Mouse (Mus musculus) T-helper 2 cell (primary cell): ENCODE measurements around the gene Sirt1.
"Not testable (repeated sequence)": the region's sequence is repeated elsewhere in the genome, so short reads cannot be mapped to it uniquely, and the experiment has no call there.

Experiments
- in situ Hi-C: fragments of 300-600 bp; cut with MboI, MseI; formaldehyde crosslinking; loops from one replicate; pipeline ENCODE4 v1.15.1; 2025; ENCODE audit warnings: high pct_unique_total_duplicates

Gene Sirt1

GRCm38 (mm10) chr10:63386991-63387390, 5.5 kb upstream of the Sirt1 start:
- in situ Hi-C loops = no loop called here

- in situ Hi-C loops = no loop called here
Measured at GRCm38 (mm10) chr10:63386444-63386843, 4.9 kb upstream of the Sirt1 start.

DNA sequence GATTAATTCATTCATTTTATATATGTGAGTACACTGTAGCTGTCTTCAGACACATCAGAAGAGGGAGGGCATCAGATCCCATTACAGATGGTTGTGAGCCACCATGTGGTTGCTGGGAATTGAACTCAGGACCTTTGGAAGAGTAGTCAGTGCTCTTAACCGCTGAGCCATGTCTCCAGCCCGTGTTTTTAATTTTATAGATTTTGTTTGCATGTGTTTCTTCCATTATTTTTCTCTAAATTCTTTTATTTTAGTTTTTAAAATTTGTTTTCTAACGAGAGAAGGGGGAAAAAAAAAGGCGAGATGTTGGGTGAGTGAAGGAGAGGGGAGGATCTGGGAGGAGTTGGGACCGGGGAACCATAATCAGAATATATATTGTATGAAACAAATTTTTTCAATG, 4.4 kb upstream of the Sirt1 start:
- in situ Hi-C loops = not testable (repeated sequence)

GRCm38 (mm10) chr10:63382372-63383279, 1.1 kb upstream of the Sirt1 start, which contains the start of gene Dnajc12:
Gene Dnajc12, plus strand, starts transcription at chr10:63382443.
- in situ Hi-C loops = no loop called here

DNA sequence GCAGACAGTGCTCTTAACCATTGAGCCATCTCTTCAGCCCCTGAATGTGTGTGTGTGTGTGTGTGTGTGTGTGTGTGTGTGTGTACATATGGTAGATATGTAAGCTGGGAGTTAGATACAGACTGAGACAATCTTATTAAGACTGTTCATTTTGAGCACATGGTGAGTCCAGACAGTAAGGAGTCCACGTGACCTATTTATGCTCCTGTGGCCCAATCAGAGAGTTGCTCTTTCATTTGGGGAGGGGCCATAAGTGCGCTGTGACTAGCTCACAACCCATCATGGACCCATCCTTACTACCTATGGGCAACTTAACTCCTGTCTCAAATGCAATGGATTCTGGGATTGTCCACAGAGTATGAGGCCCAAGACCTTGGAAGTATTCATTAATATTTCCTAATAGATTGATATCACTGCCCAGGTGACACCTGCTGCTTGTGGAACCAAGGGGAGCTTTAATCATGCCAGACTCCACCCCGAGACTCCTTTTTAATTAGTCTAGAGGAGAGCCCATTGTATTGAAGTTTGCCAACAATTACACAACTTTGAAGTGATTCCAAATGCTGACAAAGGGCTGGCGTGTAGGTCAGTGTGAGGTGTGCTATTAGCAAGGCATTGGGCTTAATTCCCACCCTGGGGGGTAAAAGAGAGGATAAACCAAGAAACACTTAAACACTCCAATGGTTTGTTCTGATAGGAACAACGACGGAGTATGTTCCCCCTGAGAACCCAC, 2.4 kb downstream of the Sirt1 start:
- in situ Hi-C loops = loop anchor here (5.0 to 10.0 kb wide), 3 partner anchors 37 to 224 kb away; no protein-coding TSS in a partner anchor

- in situ Hi-C loops = loop anchor here (5.0 to 10.0 kb wide), 3 partner anchors 35 to 223 kb away; no protein-coding TSS in a partner anchor
Measured at GRCm38 (mm10) chr10:63377468-63377867, 4.0 kb downstream of the Sirt1 start.

GRCm38 (mm10) chr10:63376303-63376702, 5.2 kb downstream of the Sirt1 start:
- in situ Hi-C loops = loop anchor here (5.0 to 10.0 kb wide), 3 partner anchors 34 to 222 kb away; no protein-coding TSS in a partner anchor

- in situ Hi-C loops = no loop called here
Measured at GRCm38 (mm10) chr10:63368041-63368440, 13.5 kb downstream of the Sirt1 start.

- in situ Hi-C loops = no loop called here
Measured at GRCm38 (mm10) chr10:63367386-63367785, 14.1 kb downstream of the Sirt1 start.

- in situ Hi-C loops = no loop called here
Measured at GRCm38 (mm10) chr10:63365918-63366455, 15.5 kb downstream of the Sirt1 start.

DNA sequence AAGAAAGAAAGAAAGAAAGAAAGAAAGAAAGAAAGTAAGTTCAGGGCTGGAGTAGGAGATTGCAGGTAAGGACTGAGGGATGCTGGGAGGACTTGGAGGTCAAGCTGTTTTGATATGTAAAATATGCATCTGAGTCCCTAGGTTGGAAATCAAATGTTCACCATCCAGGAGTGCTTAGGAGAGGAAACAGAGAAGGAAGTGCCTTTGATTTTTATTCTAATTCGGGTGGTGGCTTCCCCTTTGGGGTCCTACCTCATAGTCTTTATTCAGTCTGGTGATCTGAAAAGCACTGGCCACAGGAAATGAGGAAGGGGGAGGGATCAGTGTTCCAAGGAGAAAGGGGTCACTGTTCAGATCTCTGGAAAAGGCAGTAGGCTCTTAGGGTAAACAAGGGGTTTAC, 21.0 kb downstream of the Sirt1 start:
- in situ Hi-C loops = no loop called here

- in situ Hi-C loops = no loop called here
Measured at GRCm38 (mm10) chr10:63352111-63352510, 29.4 kb downstream of the Sirt1 start.

DNA sequence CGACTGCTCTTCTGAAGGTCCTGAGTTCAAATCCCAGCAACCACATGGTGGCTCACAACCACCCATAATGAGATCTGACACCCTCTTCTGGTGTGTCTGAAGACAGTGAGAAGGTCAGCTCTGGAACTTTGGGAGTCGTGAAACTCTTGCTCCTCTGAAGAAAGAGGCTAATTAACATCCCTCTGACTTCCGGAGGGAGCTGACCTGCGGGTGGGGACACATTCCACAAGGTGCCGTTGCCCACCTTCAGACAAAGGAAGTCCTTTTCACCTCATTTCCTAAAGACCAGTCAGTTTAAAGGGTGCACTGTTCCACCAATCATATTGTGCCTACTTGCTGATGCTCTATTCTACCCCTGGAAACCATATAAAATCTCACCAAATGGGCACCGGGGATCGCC, 30.4 kb downstream of the Sirt1 start:
- in situ Hi-C loops = not testable (repeated sequence)

GRCm38 (mm10) chr10:63350666-63351065, 30.8 kb downstream of the Sirt1 start:
- in situ Hi-C loops = no loop called here

DNA sequence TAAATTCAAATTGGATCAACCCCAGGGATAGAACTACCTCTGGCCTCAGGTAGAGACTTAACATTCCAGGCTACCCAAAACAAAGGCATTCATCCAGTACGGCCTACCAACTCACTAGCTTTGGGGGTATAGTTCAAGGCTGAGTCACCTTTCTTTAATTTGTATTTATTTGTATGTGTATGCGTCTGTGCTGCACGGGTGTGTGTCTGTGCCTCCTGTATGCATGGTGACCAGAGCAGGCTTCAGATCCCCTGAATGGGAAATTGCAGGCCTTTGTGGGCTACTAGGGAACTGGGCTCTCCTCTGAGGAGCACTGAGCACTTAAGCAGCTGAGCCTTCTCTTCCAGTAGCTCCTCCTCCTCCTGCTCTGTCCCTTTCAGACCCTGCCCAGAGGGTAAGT, 33.2 kb downstream of the Sirt1 start:
- in situ Hi-C loops = no loop called here

DNA sequence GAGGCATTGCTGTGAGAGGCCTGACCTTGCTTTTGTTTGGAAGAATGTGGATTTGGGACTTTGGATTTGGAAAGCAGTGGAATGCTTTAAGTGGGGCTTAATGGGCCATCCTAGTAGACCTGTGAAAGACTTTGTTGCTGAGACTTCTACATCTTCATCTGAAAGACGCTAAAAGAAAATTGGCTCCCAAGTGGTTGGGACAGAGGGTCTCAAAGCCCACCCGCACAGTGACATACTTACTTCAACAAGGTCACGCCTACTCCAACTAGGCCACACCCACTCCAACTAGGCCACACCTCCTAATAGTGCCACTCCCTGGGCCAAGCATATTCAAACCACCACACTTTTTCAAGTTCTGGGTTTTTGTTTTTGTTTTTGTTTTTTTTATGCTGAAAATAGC, 36.8 kb downstream of the Sirt1 start:
- in situ Hi-C loops = loop anchor here (5.0 kb wide), 1 partner anchor 33 kb away; no protein-coding TSS in a partner anchor

GRCm38 (mm10) chr10:63341351-63341750, 40.2 kb downstream of the Sirt1 start:
- in situ Hi-C loops = loop anchor here (5.0 kb wide), 1 partner anchor 36 kb away; no protein-coding TSS in a partner anchor

- in situ Hi-C loops = no loop called here
Measured at GRCm38 (mm10) chr10:63338914-63339643, 42.4 kb downstream of the Sirt1 start.

DNA sequence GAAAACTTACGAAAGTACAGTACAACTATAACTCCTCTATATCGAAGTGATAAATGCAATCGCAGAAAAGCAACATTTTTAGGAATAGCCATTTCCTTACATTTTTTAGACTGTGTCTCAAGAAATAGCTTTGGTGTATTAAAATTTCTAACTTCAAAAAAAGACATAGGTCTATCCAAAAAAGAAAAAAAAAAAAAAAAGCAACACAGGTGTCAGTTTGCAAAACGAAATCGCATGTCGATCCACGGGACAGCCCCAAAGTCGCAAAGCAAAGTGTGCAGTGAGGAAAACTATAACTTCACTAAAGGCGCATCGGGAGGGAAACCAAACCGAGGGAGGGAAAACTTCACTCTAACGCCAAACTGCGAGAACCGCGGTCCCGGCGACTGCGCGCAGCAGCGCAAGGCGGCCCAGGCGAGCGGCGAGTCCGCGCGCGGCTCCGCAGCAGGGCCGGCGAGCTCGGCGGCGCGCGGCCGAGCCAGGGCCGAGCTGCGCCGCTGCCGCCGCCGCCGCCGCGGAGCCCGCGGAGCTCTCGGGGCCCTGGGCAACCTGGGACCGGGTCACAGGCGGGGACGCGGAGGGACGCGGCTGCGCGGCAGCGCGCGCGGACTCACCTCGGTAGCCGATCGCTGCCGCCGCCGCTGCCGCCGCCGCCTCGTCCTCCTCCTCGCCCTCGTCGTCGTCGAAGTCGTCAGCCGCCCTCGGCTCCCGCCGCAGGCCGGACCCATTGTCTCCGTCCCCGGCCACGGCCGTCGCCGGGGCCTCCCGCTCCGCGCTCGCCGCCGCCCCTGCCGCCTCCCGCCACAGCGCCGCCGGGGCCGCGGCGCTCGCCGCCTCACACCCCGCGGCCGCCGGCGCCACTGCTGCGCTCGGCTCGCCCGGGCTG, 43.3 kb downstream of the Sirt1 start:
- in situ Hi-C loops = no loop called here

GRCm38 (mm10) chr10:63337326-63337725, 44.2 kb downstream of the Sirt1 start:
- in situ Hi-C loops = no loop called here
